Mouse (Mus musculus): Measurements from ENCODE around the gene Tmigd3. TPM values are rescaled to one million over a fixed set of nuclear protein-coding genes. Genes with fewer than 3 reads are reported as not detected.

Tmigd3 gene
- total and polyA plus RNA-seq, 3 experiments, result 0.27 to 0.36 TPM; not detected in 1

GRCm38 (mm10) chr3:105892572-105893495 is 22.1 kb downstream of the Tmigd3 start:
- Histone ChIP-seq H3K79me2 (ENCODE audit: control insufficient read depth, insufficient read depth, low read length, poor library complexity) (no peaks in the 10 kb centered on the region), H3K4me3 (ENCODE audit: control insufficient read depth in 1 of 2, insufficient read depth in 1 of 2, low read depth in 2 of 2, low read length in 2 of 2) (peak overlapping the region; percentile 56 to 71), H3K36me3 (ENCODE audit: control insufficient read depth in 1 of 2, insufficient read depth in 2 of 2, low read length in 2 of 2) (peaks cover 0 to 8% of the 10 kb centered on the region in 2 experiments; a peak in 2 of 4 replicates), H3K9ac (ENCODE audit: control insufficient read depth, low read depth, low read length, poor library complexity, severe bottlenecking) (peak overlapping the region; percentile 63), H3K4me1 (ENCODE audit: control insufficient read depth in 1 of 2, insufficient read depth in 2 of 2, low read length in 2 of 2) (peaks cover 7 to 25% of the 10 kb centered on the region in 2 experiments), H3K27me3 (ENCODE audit: control insufficient read depth in 1 of 2, insufficient read depth in 2 of 2, low read length in 2 of 2) (no peaks in the 10 kb centered on the region), H3K9me3 (replicated peaks; ENCODE audit: insufficient read depth, low read length) (no peaks in the 10 kb centered on the region), H3K27ac (ENCODE audit: control insufficient read depth, low read depth, low read length) (peak overlapping the region; percentile 93)
- DNase-seq (ENCODE audit: low read depth, low spot score), result peak; percentile 98
- TF ChIP-seq MAZ (IDR thresholded peaks at IDR 0.05; ENCODE audit: low read depth, low read length) (0 out of 2 replicates have a peak, but pooled peaks have one; percentile 70), RCOR1 (IDR thresholded peaks at IDR 0.05; ENCODE audit: low read depth, low read length) (peak; percentile 99), MYC (IDR thresholded peaks at IDR 0.05; ENCODE audit: low read depth, low read length) (peak; percentile 56; the same call in 1 of the 2 replicates), USF2 (IDR thresholded peaks at IDR 0.05; ENCODE audit: borderline replicate concordance in 1 of 2, insufficient read depth in 1 of 2, low read depth in 1 of 2, low read length in 2 of 2) (no peak), CHD1 (IDR thresholded peaks at IDR 0.05; ENCODE audit: low read depth, low read length) (no peak; the same call in 1 of the 2 replicates), POLR2AphosphoS5 (IDR thresholded peaks at IDR 0.05; ENCODE audit: borderline replicate concordance, low read depth, low read length) (no peak), MAFK (IDR thresholded peaks at IDR 0.05; ENCODE audit: borderline replicate concordance, low read depth, low read length) (no peak), KAT2A (conservative IDR thresholded peaks at IDR 0.05; ENCODE audit: low read depth, low read length) (no peak), TAL1 (IDR thresholded peaks at IDR 0.05; ENCODE audit: low read length) (peak; percentile 90), BHLHE40 (IDR thresholded peaks at IDR 0.05; ENCODE audit: borderline replicate concordance, low read depth, low read length) (0 out of 2 replicates have a peak, but pooled peaks have one; percentile 45), POLR2AphosphoS2 (IDR thresholded peaks at IDR 0.05; ENCODE audit: low read length) (no peak), CHD2 (IDR thresholded peaks at IDR 0.05; ENCODE audit: low read length) (peak; percentile 10; the same call in 1 of the 2 replicates), TBP (IDR thresholded peaks at IDR 0.05; ENCODE audit: low read depth, low read length) (peak; percentile 38; the same call in 1 of the 2 replicates), MYB (IDR thresholded peaks at IDR 0.05; ENCODE audit: low read depth, low read length) (peak; percentile 61), UBTF (IDR thresholded peaks at IDR 0.05; ENCODE audit: borderline replicate concordance, insufficient read depth, low read depth, low read length) (no peak), CTCF (IDR thresholded peaks at IDR 0.05 in 2 of 3, conservative IDR thresholded peaks at IDR 0.05 in 1 of 3; ENCODE audit: control insufficient read depth in 1 of 3, insufficient read depth in 1 of 3, low read depth in 2 of 3, low read length in 3 of 3, poor library complexity in 1 of 3, severe bottlenecking in 1 of 3) (no peak), NELFE (IDR thresholded peaks at IDR 0.05; ENCODE audit: low read depth, low read length) (0 out of 2 replicates have a peak, but pooled peaks have one; percentile 8), MXI1 (IDR thresholded peaks at IDR 0.05; ENCODE audit: low read depth, low read length) (peak; percentile 57), ZNF384 (IDR thresholded peaks at IDR 0.05; ENCODE audit: low read depth, low read length) (no peak), HCFC1 (IDR thresholded peaks at IDR 0.05; ENCODE audit: low read depth, low read length) (peak; percentile 67), ELF1 (IDR thresholded peaks at IDR 0.05; ENCODE audit: low read depth, low read length) (peak; percentile 79), SIN3A (IDR thresholded peaks at IDR 0.05; ENCODE audit: low read length) (peak; percentile 85), TCF12 (IDR thresholded peaks at IDR 0.05; ENCODE audit: low read depth, low read length) (peak; percentile 96), MAX (IDR thresholded peaks at IDR 0.05; ENCODE audit: low read length) (peak; percentile 23; the same call in 1 of the 2 replicates), EP300 (IDR thresholded peaks at IDR 0.05; ENCODE audit: low read depth in 1 of 2, low read length in 2 of 2) (peak; percentile 93 to 97), ETS1 (IDR thresholded peaks at IDR 0.05; ENCODE audit: low read depth, low read length) (peak; percentile 96), ZMIZ1 (IDR thresholded peaks at IDR 0.05; ENCODE audit: low read depth, low read length) (peak; percentile 70), ZC3H11A (IDR thresholded peaks at IDR 0.05; ENCODE audit: low read depth, low read length) (peak; percentile 16; the same call in 1 of the 2 replicates), SMC3 (IDR thresholded peaks at IDR 0.05; ENCODE audit: low read depth, low read length) (peak; percentile 42), E2F4 (IDR thresholded peaks at IDR 0.05; ENCODE audit: borderline replicate concordance, low read depth, low read length) (no peak), NRF1 (IDR thresholded peaks at IDR 0.05; ENCODE audit: insufficient read depth, low read depth, low read length, poor library complexity, severe bottlenecking) (no peak), RAD21 (IDR thresholded peaks at IDR 0.05; ENCODE audit: low read depth, low read length) (no peak), USF1 (IDR thresholded peaks at IDR 0.05; ENCODE audit: low read depth, low read length) (peak; percentile 48; the same call in 1 of the 2 replicates), JUND (IDR thresholded peaks at IDR 0.05; ENCODE audit: low read depth, low read length) (peak; percentile 100)
